Mouse (Mus musculus): Measurements from ENCODE around the gene Rbks.

GRCm38 (mm10) chr5:31713841-31714264, 16.4 kb upstream of the Rbks start:
- TF ChIP-seq CTCF (IDR thresholded peaks at IDR 0.05; ENCODE audit: low read depth) (no peak), EP300 (IDR thresholded peaks at IDR 0.05; ENCODE audit: low read depth) (no peak)

Measured in liver, postnatal 0 days (tissue).